Mouse (Mus musculus): Measurements from ENCODE around the gene Tspan17.

- TF ChIP-seq CTCF (conservative IDR thresholded peaks at IDR 0.05; ENCODE audit: low read length) (no peak), NANOG (IDR thresholded peaks at IDR 0.05; ENCODE audit: borderline replicate concordance, low read length) (no peak)
These were observed 8.6 kb upstream of the Tspan17 start for GRCm38 (mm10) chr13:54780592-54780991.

Data from E14TG2a.4 (cell line).